Mouse (Mus musculus): ENCODE measurements around the gene Fhit. TPM values are rescaled to one million over a fixed set of nuclear protein-coding genes. Genes with fewer than 3 reads are reported as not detected.

The Fhit gene
- polyA plus RNA-seq, 1 experiment from 2014 or later, result 7.8 TPM

DNA sequence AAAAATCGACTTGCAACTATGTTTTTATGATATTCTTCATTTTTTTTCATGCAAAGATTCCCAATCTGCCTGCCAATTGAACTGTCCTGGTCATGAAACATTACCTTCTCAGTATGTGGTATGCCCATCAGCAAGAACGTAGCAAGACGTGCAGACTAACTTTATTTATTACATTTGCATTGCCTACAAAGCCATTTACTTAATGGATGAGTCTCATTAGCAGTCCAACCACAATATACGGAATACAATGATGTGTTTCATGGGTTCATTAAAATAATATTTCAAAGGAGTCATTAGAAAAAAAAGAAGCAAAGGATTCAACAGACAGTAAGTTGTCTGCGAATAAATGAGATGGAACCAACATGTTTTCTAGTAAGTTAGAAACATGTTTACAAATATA is 933.1 kb downstream of the Fhit start:
- no peak overlapping the region for H3K27ac ChIP-seq
- H3K9me3 ChIP-seq, result no peaks in the 10 kb centered on the region
- H3K9ac ChIP-seq (replicated peaks), result no peak overlapping the region
- H3K36me3 ChIP-seq, result no peaks in the 10 kb centered on the region
- WGBS, result 77% methylated on average over 5 of the region's 5 CpGs
- no peaks in the 10 kb centered on the region for H3K27me3 ChIP-seq
- H3K4me1 ChIP-seq (replicated peaks), result no peaks in the 10 kb centered on the region
- ATAC-seq, result no peak
- no peak overlapping the region for H3K4me2 ChIP-seq (replicated peaks)
- H3K4me3 ChIP-seq (replicated peaks), result no peak overlapping the region

- Histone ChIP-seq H3K27ac (no peak overlapping the region), H3K36me3 (no peaks in the 10 kb centered on the region), H3K9ac (replicated peaks) (no peak overlapping the region), H3K27me3 (no peaks in the 10 kb centered on the region), H3K4me1 (replicated peaks) (no peaks in the 10 kb centered on the region), H3K4me2 (replicated peaks) (no peak overlapping the region), H3K4me3 (replicated peaks) (no peak overlapping the region), H3K9me3 (no peaks in the 10 kb centered on the region)
- 90% methylated on average over 2 of the region's 2 CpGs for WGBS
- no peak for ATAC-seq
Measured at GRCm38 (mm10) chr14:10221847-10222246, 940.0 kb downstream of the Fhit start.

GRCm38 (mm10) chr14:10213216-10213615 is 948.6 kb downstream of the Fhit start:
- no peak overlapping the region for H3K9ac ChIP-seq (replicated peaks)
- WGBS, result 66% methylated on average over 4 of the region's 4 CpGs
- no peak overlapping the region for H3K27ac ChIP-seq
- H3K4me1 ChIP-seq (replicated peaks), result no peaks in the 10 kb centered on the region
- no peak for ATAC-seq
- H3K4me3 ChIP-seq (replicated peaks), result no peak overlapping the region
- H3K9me3 ChIP-seq, result no peaks in the 10 kb centered on the region
- H3K4me2 ChIP-seq (replicated peaks), result no peak overlapping the region
- H3K27me3 ChIP-seq, result no peaks in the 10 kb centered on the region
- no peaks in the 10 kb centered on the region for H3K36me3 ChIP-seq

DNA sequence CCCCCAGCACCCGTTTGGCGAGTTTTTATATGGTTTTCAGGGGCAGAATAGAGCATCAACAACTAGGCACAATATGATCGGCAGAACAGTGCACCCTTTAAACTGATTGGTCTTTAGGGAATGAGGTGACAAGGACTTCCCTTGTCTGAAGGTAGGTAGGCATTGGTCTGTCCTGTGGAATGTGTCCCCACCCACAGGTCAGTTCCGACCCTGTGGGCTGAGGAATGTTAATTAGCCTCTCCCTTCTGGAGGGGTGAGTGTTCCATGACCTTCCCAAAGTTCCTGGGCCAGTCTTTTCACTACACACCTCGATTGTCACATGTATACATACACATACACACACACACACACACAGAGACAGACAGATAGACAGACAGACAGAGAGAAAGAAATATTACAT is 950.7 kb downstream of the Fhit start:
- no peak for ATAC-seq
- Histone ChIP-seq H3K4me2 (replicated peaks) (no peak overlapping the region), H3K9ac (replicated peaks) (no peak overlapping the region), H3K36me3 (no peaks in the 10 kb centered on the region), H3K4me1 (replicated peaks) (no peaks in the 10 kb centered on the region), H3K27ac (no peak overlapping the region), H3K9me3 (no peaks in the 10 kb centered on the region), H3K27me3 (no peaks in the 10 kb centered on the region), H3K4me3 (replicated peaks) (no peak overlapping the region)
- WGBS, result 77% methylated on average over 5 of the region's 5 CpGs

DNA sequence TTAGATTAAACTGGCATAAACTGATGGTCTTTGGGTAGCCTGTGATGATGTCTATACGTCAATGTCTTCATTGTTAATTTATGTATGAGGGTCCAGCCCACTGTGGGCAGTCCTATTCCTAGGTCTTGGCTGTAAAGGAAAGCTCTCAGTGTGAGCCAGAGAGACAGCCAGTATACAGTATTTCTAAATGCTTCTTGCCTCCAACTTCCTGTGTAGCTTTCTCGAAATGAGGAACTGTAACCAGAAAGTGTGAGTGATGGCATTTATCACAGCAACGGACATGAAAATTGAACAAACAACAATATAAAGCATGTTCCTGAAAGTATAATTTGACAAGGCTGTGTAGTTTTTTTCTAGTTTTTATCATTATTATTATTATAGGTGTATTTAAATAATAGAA is 952.8 kb downstream of the Fhit start:
- Histone ChIP-seq H3K36me3 (no peaks in the 10 kb centered on the region), H3K9ac (replicated peaks) (no peak overlapping the region), H3K9me3 (no peaks in the 10 kb centered on the region), H3K27ac (no peak overlapping the region), H3K27me3 (no peaks in the 10 kb centered on the region), H3K4me1 (replicated peaks) (no peaks in the 10 kb centered on the region), H3K4me3 (replicated peaks) (no peak overlapping the region), H3K4me2 (replicated peaks) (no peak overlapping the region)
- no peak for ATAC-seq
- 95% methylated on average over 3 of the region's 3 CpGs for WGBS

DNA sequence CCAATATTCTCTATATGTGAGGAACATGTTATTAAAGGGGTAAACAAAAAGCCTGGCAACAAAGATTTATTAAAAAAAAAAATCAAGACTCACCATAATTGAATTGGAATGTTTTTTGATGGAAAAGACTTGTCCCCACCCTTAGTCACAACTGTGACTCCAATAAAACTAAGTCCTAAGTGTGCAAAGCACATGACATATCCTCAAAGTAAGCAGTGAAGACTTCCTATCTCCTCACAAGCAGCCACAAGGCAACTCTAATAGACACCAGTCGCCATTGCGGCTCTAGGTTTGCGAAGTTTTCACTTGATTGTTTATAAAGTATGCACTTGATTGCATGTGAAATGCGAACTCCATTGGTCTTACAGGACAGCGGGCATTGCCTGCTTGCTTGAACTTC is 956.1 kb downstream of the Fhit start:
- Histone ChIP-seq H3K4me1 (replicated peaks) (no peaks in the 10 kb centered on the region), H3K9me3 (no peaks in the 10 kb centered on the region), H3K9ac (replicated peaks) (no peak overlapping the region), H3K27ac (no peak overlapping the region), H3K36me3 (no peaks in the 10 kb centered on the region), H3K4me2 (replicated peaks) (no peak overlapping the region), H3K27me3 (no peaks in the 10 kb centered on the region), H3K4me3 (replicated peaks) (no peak overlapping the region)
- ATAC-seq, result no peak
- 91% methylated on average over 5 of the region's 5 CpGs for WGBS

GRCm38 (mm10) chr14:10205290-10205689 is 956.5 kb downstream of the Fhit start:
- Histone ChIP-seq H3K9ac (replicated peaks) (no peak overlapping the region), H3K4me3 (replicated peaks) (no peak overlapping the region), H3K9me3 (no peaks in the 10 kb centered on the region), H3K4me1 (replicated peaks) (no peaks in the 10 kb centered on the region), H3K36me3 (no peaks in the 10 kb centered on the region), H3K4me2 (replicated peaks) (no peak overlapping the region), H3K27me3 (no peaks in the 10 kb centered on the region), H3K27ac (no peak overlapping the region)
- ATAC-seq, result no peak
- WGBS, result 91% methylated on average over 4 of the region's 4 CpGs

DNA sequence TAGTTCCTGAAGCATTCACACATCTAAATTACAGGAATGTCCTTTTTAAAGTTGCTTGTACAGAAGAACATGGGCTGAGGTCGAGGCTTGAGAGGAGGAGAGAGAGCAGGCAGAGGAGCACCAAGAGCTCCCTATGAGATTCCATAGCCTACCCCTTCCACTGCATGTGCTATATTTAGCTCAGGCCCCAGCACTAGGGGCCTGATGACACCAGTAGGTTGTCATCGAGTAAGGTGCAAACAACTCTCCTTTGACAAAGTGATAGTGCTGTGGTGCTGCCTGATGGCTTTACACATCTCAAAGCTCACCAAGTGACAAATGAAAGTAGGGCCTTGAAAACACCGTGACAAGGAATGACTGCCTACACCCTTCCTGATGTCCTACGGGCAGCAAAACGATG is 967.7 kb downstream of the Fhit start:
- WGBS, result 79% methylated on average over 5 of the region's 5 CpGs
- H3K4me2 ChIP-seq (replicated peaks), result no peak overlapping the region

DNA sequence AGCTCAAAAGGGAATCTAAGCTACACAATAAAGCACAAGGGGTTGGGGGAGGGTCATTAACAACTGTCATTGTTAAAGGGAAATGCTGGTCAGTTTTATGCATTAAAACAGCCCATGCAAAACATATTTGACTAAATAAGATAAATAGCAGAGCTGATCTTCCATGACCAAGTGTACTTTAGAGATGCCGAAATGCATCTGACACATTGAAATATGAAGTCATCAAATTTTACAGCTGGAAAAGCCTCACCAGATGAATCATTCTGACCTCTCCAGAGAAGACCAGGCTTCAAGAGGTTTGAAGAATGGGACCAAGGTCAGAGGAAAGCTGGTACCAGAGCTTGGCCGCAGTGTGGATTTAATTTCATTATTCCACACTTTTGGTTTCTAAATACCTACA is 990.1 kb downstream of the Fhit start:
- H3K4me3 ChIP-seq (replicated peaks), result no peak overlapping the region
- H3K27ac ChIP-seq, result no peak overlapping the region
- no peaks in the 10 kb centered on the region for H3K27me3 ChIP-seq
- ATAC-seq, result no peak
- H3K4me2 ChIP-seq (replicated peaks), result no peak overlapping the region
- no peaks in the 10 kb centered on the region for H3K36me3 ChIP-seq
- 76% methylated on average over 2 of the region's 2 CpGs for WGBS
- H3K4me1 ChIP-seq (replicated peaks), result peaks cover 4% of the 10 kb centered on the region; the same call in 1 of the 2 replicates
- no peaks in the 10 kb centered on the region for H3K9me3 ChIP-seq
- no peak overlapping the region for H3K9ac ChIP-seq (replicated peaks)

More for the DNA sequence above, 967.7 kb downstream of the Fhit start:
- Histone ChIP-seq H3K9ac (replicated peaks) (no peak overlapping the region), H3K4me3 (replicated peaks) (no peak overlapping the region), H3K4me1 (replicated peaks) (0 out of 2 replicates have a peak, but pooled peaks cover 3% of the 10 kb centered on the region), H3K27me3 (no peaks in the 10 kb centered on the region), H3K9me3 (no peaks in the 10 kb centered on the region), H3K27ac (no peak overlapping the region), H3K36me3 (no peaks in the 10 kb centered on the region)
- ATAC-seq, result no peak

GRCm38 (mm10) chr14:10166641-10167429 is 995.0 kb downstream of the Fhit start:
- no peaks in the 10 kb centered on the region for H3K9me3 ChIP-seq
- H3K36me3 ChIP-seq, result no peaks in the 10 kb centered on the region
- H3K9ac ChIP-seq (replicated peaks), result no peak overlapping the region
- H3K4me3 ChIP-seq (replicated peaks), result no peak overlapping the region
- no peaks in the 10 kb centered on the region for H3K27me3 ChIP-seq
- H3K4me1 ChIP-seq (replicated peaks), result peaks cover 6% of the 10 kb centered on the region; the same call in 1 of the 2 replicates
- no peak overlapping the region for H3K27ac ChIP-seq
- no peak overlapping the region for H3K4me2 ChIP-seq (replicated peaks)
- no peak for ATAC-seq
- 39% methylated on average over 6 of the region's 6 CpGs for WGBS

DNA sequence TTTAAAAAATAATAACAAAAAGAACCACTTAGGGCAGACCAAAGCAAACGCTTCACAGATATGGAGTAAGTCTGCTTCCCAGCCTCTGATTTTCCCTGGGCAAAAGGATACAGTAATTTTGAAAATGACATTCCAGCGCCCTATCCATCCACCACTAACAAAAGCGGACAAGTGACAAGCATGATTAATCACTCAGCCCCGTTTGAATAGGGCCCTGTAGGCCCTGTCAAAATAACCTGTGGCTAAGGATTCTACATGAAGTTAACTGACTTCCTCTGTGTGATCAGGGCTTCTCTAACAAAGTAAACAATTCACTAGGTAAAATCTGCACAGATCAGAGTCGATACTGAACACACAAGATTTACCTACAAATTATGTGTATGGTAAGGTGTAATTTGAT is 1012.0 kb downstream of the Fhit start:
- Histone ChIP-seq H3K9ac (replicated peaks) (no peak overlapping the region), H3K4me3 (replicated peaks) (no peak overlapping the region), H3K9me3 (no peaks in the 10 kb centered on the region), H3K27ac (no peak overlapping the region), H3K4me1 (replicated peaks) (0 out of 2 replicates have a peak, but pooled peaks cover 3% of the 10 kb centered on the region), H3K27me3 (no peaks in the 10 kb centered on the region), H3K4me2 (replicated peaks) (no peak overlapping the region), H3K36me3 (no peaks in the 10 kb centered on the region)
- WGBS, result 39% methylated on average over 5 of the region's 5 CpGs
- ATAC-seq, result 0 out of 2 replicates have a peak, but pooled peaks have one; percentile 17

GRCm38 (mm10) chr14:10139311-10139710 is 1022.5 kb downstream of the Fhit start:
- Histone ChIP-seq H3K27me3 (no peaks in the 10 kb centered on the region), H3K9me3 (no peaks in the 10 kb centered on the region), H3K4me3 (replicated peaks) (no peak overlapping the region), H3K4me1 (replicated peaks) (no peaks in the 10 kb centered on the region), H3K4me2 (replicated peaks) (no peak overlapping the region), H3K9ac (replicated peaks) (no peak overlapping the region), H3K36me3 (no peaks in the 10 kb centered on the region), H3K27ac (no peak overlapping the region)
- ATAC-seq, result no peak

DNA sequence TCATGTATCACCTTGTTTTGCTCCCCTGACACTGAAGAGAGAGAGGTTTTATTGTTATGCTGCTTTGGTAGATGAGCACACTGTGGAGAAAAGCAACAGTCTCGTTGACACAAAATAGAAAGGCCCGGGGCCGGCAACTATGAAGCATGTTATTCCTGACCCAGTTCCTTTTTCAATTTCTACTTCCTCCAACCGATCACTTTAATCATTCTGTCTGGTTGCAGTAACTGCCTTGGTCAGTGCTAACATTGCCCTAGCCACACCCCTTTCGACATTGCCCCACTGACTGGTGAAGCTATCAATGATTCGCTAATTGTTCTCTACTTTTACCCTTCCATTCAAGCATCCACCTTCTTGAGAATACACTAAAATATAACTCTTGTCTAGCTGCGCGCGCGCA is 1028.0 kb downstream of the Fhit start:
- H3K4me2 ChIP-seq (replicated peaks), result no peak overlapping the region
- H3K4me3 ChIP-seq (replicated peaks), result no peak overlapping the region
- no peak overlapping the region for H3K27ac ChIP-seq
- H3K4me1 ChIP-seq (replicated peaks), result no peaks in the 10 kb centered on the region
- H3K9me3 ChIP-seq, result no peaks in the 10 kb centered on the region
- H3K27me3 ChIP-seq, result no peaks in the 10 kb centered on the region
- WGBS, result 95% methylated on average over 10 of the region's 10 CpGs
- ATAC-seq, result no peak
- no peak overlapping the region for H3K9ac ChIP-seq (replicated peaks)
- H3K36me3 ChIP-seq, result no peaks in the 10 kb centered on the region

Measured in midbrain, embryonic 13.5 days (tissue).